In genomic region chr2:113903865-113904264, GRCm38 (mm10) we compare ENCODE assay signal across 23 mouse cellular contexts.
"Had no signal": no experiment of that assay in that cellular context is flagged by ENCODE, and none has a peak within 500 bp of the region (broad histone marks: within the 10 kb centered on the region; RNA-seq: fewer than 3 reads in every experiment).

No protein-coding gene starts in this region.

- H3K9ac ChIP-seq: heart, embryonic 12.5 days; hindbrain, embryonic 12.5 days; hindbrain, embryonic 14.5 days; intestine, embryonic 15.5 days; limb, embryonic 12.5 days had no signal

- H3K27me3 ChIP-seq: heart, embryonic 12.5 days; hindbrain, embryonic 12.5 days; intestine, embryonic 15.5 days; limb, embryonic 12.5 days had no signal

- H3K4me2 ChIP-seq: heart, embryonic 12.5 days; hindbrain, embryonic 12.5 days; hindbrain, embryonic 14.5 days; intestine, embryonic 15.5 days; limb, embryonic 12.5 days had no signal

- ATAC-seq: hindbrain, embryonic 16.5 days; intestine, embryonic 15.5 days; intestine, postnatal 0 days had no signal

- DNase-seq: gastrocnemius, postnatal 14 days; gastrocnemius, postnatal 36 days; heart, adult 18-20 months; heart, postnatal 10 days; heart, postnatal 4 days; kidney, adult 18-20 months; kidney, adult 8-10 months; kidney, postnatal 10 days; kidney, postnatal 25 days; kidney, postnatal 4 days; liver had no signal

- H3K9me3 ChIP-seq: heart, embryonic 10.5 days; heart, embryonic 12.5 days; hindbrain, embryonic 10.5 days; hindbrain, embryonic 12.5 days; intestine, embryonic 15.5 days; limb, embryonic 10.5 days; limb, embryonic 12.5 days had no signal

- H3K4me1 ChIP-seq: hindbrain, embryonic 12.5 days; intestine, embryonic 15.5 days; limb, embryonic 10.5 days; limb, embryonic 12.5 days had no signal

- H3K36me3 ChIP-seq: heart, embryonic 10.5 days; heart, embryonic 12.5 days; hindbrain, embryonic 10.5 days; hindbrain, embryonic 12.5 days; intestine, embryonic 15.5 days; limb, embryonic 10.5 days; limb, embryonic 12.5 days had no signal

- H3K4me3 ChIP-seq: heart, embryonic 10.5 days; heart, embryonic 12.5 days; hindbrain, embryonic 10.5 days; hindbrain, embryonic 12.5 days; intestine, embryonic 15.5 days; layer of hippocampus, adult 2 months; left cerebral cortex, adult 2 months; limb, embryonic 10.5 days; limb, embryonic 12.5 days had no signal

- H3K27ac ChIP-seq: heart, embryonic 10.5 days; hindbrain, embryonic 12.5 days; hindbrain, embryonic 14.5 days; intestine, embryonic 15.5 days; layer of hippocampus, adult 2 months; left cerebral cortex, adult 2 months; limb, embryonic 10.5 days; limb, embryonic 12.5 days had no signal
